Mouse (Mus musculus): ENCODE results near the gene Sipa1l1. TPM values are rescaled to one million over a fixed set of nuclear protein-coding genes. Genes with fewer than 3 reads are reported as not detected.
"Not testable (repeated sequence)": the region's sequence is repeated elsewhere in the genome, so short reads cannot be mapped to it uniquely, and the experiment has no call there.

The Sipa1l1 gene
- polyA plus RNA-seq, 1 experiment from 2014 or later: 34.5 TPM

DNA sequence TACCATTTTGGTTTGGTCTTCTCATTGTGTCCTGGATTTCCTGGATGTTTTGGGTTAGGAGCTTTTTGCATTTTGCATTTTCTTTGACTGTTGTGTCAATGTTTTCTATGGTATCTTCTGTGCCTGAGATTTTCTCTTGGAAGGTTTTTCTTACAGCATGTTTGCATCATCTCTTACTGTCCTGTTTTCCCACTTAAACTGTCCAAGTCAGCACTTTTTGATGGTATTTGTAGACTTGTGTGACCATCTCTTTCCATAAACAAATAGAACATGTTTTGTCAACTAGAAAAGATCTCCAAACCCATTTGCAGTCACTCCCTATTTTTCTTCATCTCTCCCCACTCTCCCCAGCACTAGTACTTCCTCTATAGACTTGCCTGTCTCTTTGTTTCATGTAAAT is 17.0 kb downstream of the Sipa1l1 start:
- H3K4me2 ChIP-seq (replicated peaks); H3K27ac ChIP-seq; ATAC-seq (ENCODE audit: low FRiP score, low read depth); H3K4me3 ChIP-seq; H3K9me3 ChIP-seq; H3K27me3 ChIP-seq; H3K9ac ChIP-seq: not testable (repeated sequence)
- peaks cover 45% of the 10 kb centered on the region for H3K4me1 ChIP-seq
- H3K36me3 ChIP-seq: peaks cover 19% of the 10 kb centered on the region

- Histone ChIP-seq H3K27ac (no peak overlapping the region), H3K4me3 (no peak overlapping the region), H3K9me3 (no peaks in the 10 kb centered on the region), H3K27me3 (no peaks in the 10 kb centered on the region), H3K36me3 (peaks cover 14% of the 10 kb centered on the region), H3K4me2 (replicated peaks) (no peak overlapping the region), H3K4me1 (peaks cover 45% of the 10 kb centered on the region), H3K9ac (no peak overlapping the region)
- ATAC-seq (ENCODE audit: low FRiP score, low read depth): no peak
- WGBS: 74% methylated on average over 3 of the region's 3 CpGs
These were observed 17.6 kb downstream of the Sipa1l1 start for GRCm38 (mm10) chr12:82186740-82187139.

DNA sequence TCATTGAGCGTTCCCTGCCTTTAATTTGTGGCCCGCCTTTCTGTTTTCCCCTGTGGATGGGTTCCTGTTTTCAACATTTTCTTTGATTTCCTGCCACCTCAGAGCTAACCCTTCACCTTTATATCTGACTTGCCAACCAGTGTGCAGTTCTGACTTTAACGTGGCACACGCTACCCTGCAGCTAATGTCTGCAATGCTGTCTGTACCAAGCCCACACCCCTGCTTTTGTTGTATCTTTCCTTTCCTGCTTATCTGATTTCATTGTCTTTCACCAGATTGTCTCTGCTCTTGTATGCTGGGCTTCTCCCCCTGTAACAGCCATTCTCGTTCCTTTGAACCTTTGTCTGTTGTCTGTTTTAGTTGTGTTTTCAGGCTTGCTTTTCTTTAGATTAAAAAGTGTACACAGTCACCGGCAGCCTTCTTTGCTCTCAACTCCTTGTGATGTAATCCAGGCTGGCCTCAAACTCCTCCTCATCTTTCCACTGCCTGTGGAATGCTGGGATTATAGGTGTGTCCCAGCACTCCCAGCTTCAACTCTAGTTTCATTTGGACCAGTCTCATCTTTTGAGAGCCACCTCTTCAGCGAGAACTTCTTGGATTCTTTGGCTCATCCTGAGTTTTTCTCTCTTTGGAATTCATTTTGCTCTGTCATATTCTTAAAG is 18.2 kb downstream of the Sipa1l1 start:
- no peak overlapping the region for H3K27ac ChIP-seq
- WGBS: 72% methylated on average over 7 of the region's 7 CpGs
- H3K4me1 ChIP-seq: peaks cover 45% of the 10 kb centered on the region

GRCm38 (mm10) chr12:82188321-82189075 is 19.4 kb downstream of the Sipa1l1 start:
- no peak overlapping the region for H3K9ac ChIP-seq
- WGBS: 46% methylated on average over 9 of the region's 9 CpGs

More for the DNA sequence above, 18.2 kb downstream of the Sipa1l1 start:
- no peak for ATAC-seq (ENCODE audit: low FRiP score, low read depth)
- H3K36me3 ChIP-seq: peaks cover 8% of the 10 kb centered on the region
- H3K4me3 ChIP-seq: no peak overlapping the region
- H3K4me2 ChIP-seq (replicated peaks): no peak overlapping the region
- no peaks in the 10 kb centered on the region for H3K27me3 ChIP-seq
- H3K9ac ChIP-seq: no peak overlapping the region
- no peaks in the 10 kb centered on the region for H3K9me3 ChIP-seq

GRCm38 (mm10) chr12:82189076-82189675 is 20.1 kb downstream of the Sipa1l1 start:
- Histone ChIP-seq H3K4me1 (peaks cover 60% of the 10 kb centered on the region), H3K27ac (peak overlapping the region; percentile 72), H3K9me3 (no peaks in the 10 kb centered on the region), H3K36me3 (no peaks in the 10 kb centered on the region), H3K4me3 (no peak overlapping the region), H3K4me2 (replicated peaks) (peak overlapping the region; percentile 43), H3K9ac (no peak overlapping the region), H3K27me3 (no peaks in the 10 kb centered on the region)
- 8% methylated on average over 6 of the region's 6 CpGs for WGBS
- ATAC-seq (ENCODE audit: low FRiP score, low read depth): peak; percentile 71; the same call in 1 of the 2 replicates

More at GRCm38 (mm10) chr12:82188321-82189075, 19.4 kb downstream of the Sipa1l1 start:
- H3K4me2 ChIP-seq (replicated peaks): peak overlapping the region; percentile 43; the same call in 1 of the 2 replicates
- peak overlapping the region; percentile 72 for H3K27ac ChIP-seq
- no peak for ATAC-seq (ENCODE audit: low FRiP score, low read depth)
- H3K4me3 ChIP-seq: no peak overlapping the region
- H3K9me3 ChIP-seq: no peaks in the 10 kb centered on the region
- H3K4me1 ChIP-seq: peaks cover 56% of the 10 kb centered on the region
- no peaks in the 10 kb centered on the region for H3K27me3 ChIP-seq
- H3K36me3 ChIP-seq: 0 out of 2 replicates have a peak, but pooled peaks cover 2% of the 10 kb centered on the region

DNA sequence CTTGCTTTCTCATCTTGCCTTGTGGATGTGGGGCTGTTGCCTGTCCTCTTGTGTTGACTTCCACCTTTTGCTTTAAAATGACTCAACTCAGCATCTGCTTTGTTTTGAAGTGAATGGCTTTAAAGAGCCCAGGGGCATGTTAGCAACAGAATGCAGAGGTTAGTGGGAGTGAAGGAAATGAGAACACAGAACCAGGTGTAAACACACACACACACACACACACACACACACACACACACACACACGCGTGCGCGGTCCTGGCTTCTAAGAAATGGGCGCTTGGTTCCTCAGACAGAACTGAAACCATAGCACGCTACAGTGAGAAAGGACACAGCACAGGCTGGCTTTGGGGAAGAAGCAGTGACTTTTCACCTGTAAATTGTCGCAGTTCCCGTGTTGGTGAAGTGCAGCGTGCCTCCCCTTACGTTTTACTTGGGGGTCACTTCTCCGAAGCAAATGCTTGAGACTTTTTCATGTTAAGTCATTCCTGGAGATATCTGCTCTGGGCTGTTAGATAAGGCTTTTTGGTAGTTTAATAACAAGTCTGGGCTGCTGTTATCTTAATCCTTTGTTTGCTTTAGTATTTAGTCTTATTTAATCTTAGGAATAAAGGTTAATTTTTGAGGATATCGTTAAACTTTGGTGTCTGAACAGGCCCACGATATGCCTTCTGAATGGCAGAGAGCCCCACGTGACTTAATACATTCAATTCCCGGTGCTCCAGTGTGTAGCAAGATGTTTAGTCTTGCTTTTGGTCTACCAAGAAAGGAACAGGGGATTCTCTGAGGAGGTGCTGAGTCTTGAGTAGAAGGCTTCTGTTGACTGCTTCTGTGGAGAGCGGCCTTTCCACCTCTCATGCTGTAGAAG is 20.8 kb downstream of the Sipa1l1 start:
- no peak for ATAC-seq (ENCODE audit: low FRiP score, low read depth)
- Histone ChIP-seq H3K36me3 (no peaks in the 10 kb centered on the region), H3K27ac (peak overlapping the region; percentile 72; the same call in 1 of the 2 replicates), H3K4me1 (peaks cover 66% of the 10 kb centered on the region), H3K4me3 (no peak overlapping the region), H3K9ac (no peak overlapping the region), H3K9me3 (no peaks in the 10 kb centered on the region), H3K4me2 (replicated peaks) (peak overlapping the region; percentile 43), H3K27me3 (no peaks in the 10 kb centered on the region)
- WGBS: 70% methylated on average over 16 of the region's 16 CpGs

DNA sequence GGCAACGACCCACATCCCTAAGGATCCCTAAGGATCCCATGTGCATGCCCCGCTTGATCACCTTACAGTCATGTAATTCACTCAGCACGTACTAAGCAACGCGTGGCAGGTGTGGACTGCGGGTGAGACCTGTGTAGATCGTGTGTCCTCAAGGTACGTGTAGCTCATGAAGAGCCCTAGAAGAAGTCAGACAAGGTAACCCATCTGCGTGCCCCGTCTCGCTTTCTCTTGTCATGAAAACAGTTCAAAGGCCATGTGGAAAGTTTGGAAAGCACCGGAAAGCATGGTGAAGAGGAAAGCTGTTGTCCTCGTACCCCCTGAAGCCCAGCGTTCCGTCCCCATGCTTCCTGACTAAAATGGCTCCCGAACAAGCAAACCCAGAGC is 21.5 kb downstream of the Sipa1l1 start:
- no peak overlapping the region for H3K27ac ChIP-seq

DNA sequence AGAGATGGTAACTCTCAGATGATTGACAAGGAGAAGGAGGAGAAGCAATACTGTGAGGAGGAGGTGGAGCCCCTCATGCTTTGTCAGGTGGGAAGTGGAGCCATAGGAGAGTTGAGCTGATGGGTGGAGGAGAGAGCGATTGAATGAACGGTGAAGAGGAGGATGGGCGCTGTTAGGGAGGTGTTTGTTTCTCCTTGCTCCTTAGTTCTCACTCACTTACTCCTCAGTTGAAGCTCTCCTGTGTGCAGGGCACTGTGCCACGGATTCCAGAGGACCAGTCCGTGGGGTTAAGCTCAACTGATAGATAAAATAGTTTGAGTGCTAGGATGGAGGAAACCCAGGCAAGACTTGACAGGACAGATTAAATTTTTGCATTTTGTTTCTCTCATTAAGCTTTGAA is 22.6 kb downstream of the Sipa1l1 start:
- H3K4me2 ChIP-seq (replicated peaks): no peak overlapping the region
- no peaks in the 10 kb centered on the region for H3K36me3 ChIP-seq

More for the DNA sequence above, 21.5 kb downstream of the Sipa1l1 start:
- no peak overlapping the region for H3K9ac ChIP-seq
- WGBS: 87% methylated on average over 16 of the region's 16 CpGs
- H3K36me3 ChIP-seq: no peaks in the 10 kb centered on the region
- ATAC-seq (ENCODE audit: low FRiP score, low read depth): no peak
- H3K4me1 ChIP-seq: peaks cover 72% of the 10 kb centered on the region
- no peaks in the 10 kb centered on the region for H3K27me3 ChIP-seq
- no peak overlapping the region for H3K4me2 ChIP-seq (replicated peaks)
- H3K4me3 ChIP-seq: no peak overlapping the region
- no peaks in the 10 kb centered on the region for H3K9me3 ChIP-seq

GRCm38 (mm10) chr12:82192641-82193054 is 23.5 kb downstream of the Sipa1l1 start:
- no peak overlapping the region for H3K4me3 ChIP-seq
- H3K4me1 ChIP-seq: peaks cover 80% of the 10 kb centered on the region
- ATAC-seq (ENCODE audit: low FRiP score, low read depth): no peak
- H3K9ac ChIP-seq: no peak overlapping the region
- H3K36me3 ChIP-seq: no peaks in the 10 kb centered on the region
- no peak overlapping the region for H3K4me2 ChIP-seq (replicated peaks)
- WGBS: 78% methylated on average over 4 of the region's 4 CpGs
- H3K27me3 ChIP-seq: no peaks in the 10 kb centered on the region
- H3K9me3 ChIP-seq: no peaks in the 10 kb centered on the region
- H3K27ac ChIP-seq: no peak overlapping the region

More for the DNA sequence above, 22.6 kb downstream of the Sipa1l1 start:
- no peak overlapping the region for H3K9ac ChIP-seq
- ATAC-seq (ENCODE audit: low FRiP score, low read depth): no peak
- WGBS: 77% methylated on average over 5 of the region's 5 CpGs
- H3K27ac ChIP-seq: no peak overlapping the region
- no peak overlapping the region for H3K4me3 ChIP-seq
- H3K9me3 ChIP-seq: no peaks in the 10 kb centered on the region
- peaks cover 82% of the 10 kb centered on the region for H3K4me1 ChIP-seq
- H3K27me3 ChIP-seq: no peaks in the 10 kb centered on the region

- H3K4me1 ChIP-seq: peaks cover 78% of the 10 kb centered on the region
- no peak overlapping the region for H3K4me3 ChIP-seq
- no peaks in the 10 kb centered on the region for H3K36me3 ChIP-seq
- no peak overlapping the region for H3K4me2 ChIP-seq (replicated peaks)
- 0 out of 2 replicates have a peak, but pooled peaks have one; percentile 25 for ATAC-seq (ENCODE audit: low FRiP score, low read depth)
- 48% methylated on average over 2 of the region's 2 CpGs for WGBS
- no peaks in the 10 kb centered on the region for H3K9me3 ChIP-seq
- H3K27ac ChIP-seq: no peak overlapping the region
- H3K27me3 ChIP-seq: no peaks in the 10 kb centered on the region
- H3K9ac ChIP-seq: no peak overlapping the region
These were observed 24.4 kb downstream of the Sipa1l1 start for GRCm38 (mm10) chr12:82193476-82193875.

DNA sequence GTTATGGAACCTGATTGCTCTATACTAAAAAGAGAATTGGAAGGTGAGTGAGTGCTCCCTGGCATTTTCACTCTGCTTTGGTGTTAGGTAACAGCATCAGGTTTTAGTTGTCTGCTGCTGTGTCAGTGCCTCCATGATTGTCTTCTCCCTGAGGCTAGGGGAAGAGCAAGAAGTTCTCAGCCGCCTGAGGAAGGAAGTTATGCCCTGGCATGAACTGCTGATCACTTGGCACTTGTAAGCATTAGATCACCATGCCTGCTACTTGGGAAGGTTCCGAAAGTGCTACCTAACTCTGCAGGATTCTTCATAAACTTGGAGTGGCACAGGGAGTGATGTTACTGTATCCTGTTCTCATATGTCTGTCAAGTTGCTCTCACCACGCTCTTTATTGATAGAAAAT is 25.8 kb downstream of the Sipa1l1 start:
- Histone ChIP-seq H3K9me3 (no peaks in the 10 kb centered on the region), H3K9ac (no peak overlapping the region), H3K4me2 (replicated peaks) (no peak overlapping the region), H3K4me3 (no peak overlapping the region), H3K4me1 (peaks cover 68% of the 10 kb centered on the region), H3K27ac (no peak overlapping the region), H3K27me3 (no peaks in the 10 kb centered on the region), H3K36me3 (no peaks in the 10 kb centered on the region)
- 59% methylated on average over 3 of the region's 3 CpGs for WGBS
- no peak for ATAC-seq (ENCODE audit: low FRiP score, low read depth)

Data from limb, embryonic 13.5 days (tissue).